In genomic region chr11:105920098-105920785, GRCm38 (mm10) we compare ENCODE assay signal across 25 mouse cellular contexts.
"Had no signal": no experiment of that assay in that cellular context is flagged by ENCODE, and none has a peak within 500 bp of the region (broad histone marks: within the 10 kb centered on the region; RNA-seq: fewer than 3 reads in every experiment).

No protein-coding gene starts in this region.

- H3K4me2 ChIP-seq: heart, embryonic 11.5 days; heart, embryonic 13.5 days; heart, embryonic 15.5 days; hindbrain, embryonic 13.5 days; hindbrain, embryonic 15.5 days; kidney, embryonic 15.5 days; limb, embryonic 13.5 days; limb, embryonic 15.5 days; liver, embryonic 11.5 days had no signal

- DNase-seq: gastrocnemius, postnatal 14 days; gastrocnemius, postnatal 36 days; heart, adult 18-20 months; heart, postnatal 14 days; heart, postnatal 36 days; kidney, adult 11 months; kidney, adult 2 months; kidney, postnatal 14 days; kidney, postnatal 36 days; layer of hippocampus, adult 9-11 months; layer of hippocampus, postnatal 36 days; left cerebral cortex, postnatal 4 days had no signal

- H3K9ac ChIP-seq: heart, embryonic 13.5 days; heart, embryonic 15.5 days; hindbrain, embryonic 13.5 days; hindbrain, embryonic 15.5 days; kidney, embryonic 15.5 days; limb, embryonic 13.5 days; limb, embryonic 15.5 days; liver, embryonic 14.5 days had no signal

- H3K4me1 ChIP-seq: heart, embryonic 15.5 days; hindbrain, embryonic 13.5 days; hindbrain, embryonic 15.5 days; kidney, embryonic 15.5 days; limb, embryonic 13.5 days; limb, embryonic 15.5 days had no signal

- ATAC-seq: hindbrain, postnatal 0 days; intestine, embryonic 16.5 days had no signal

- H3K4me3 ChIP-seq: heart, embryonic 13.5 days; heart, embryonic 15.5 days; hindbrain, embryonic 13.5 days; hindbrain, embryonic 15.5 days; kidney, embryonic 15.5 days; limb, embryonic 13.5 days; limb, embryonic 15.5 days had no signal

- H3K27me3 ChIP-seq: heart, embryonic 13.5 days; heart, embryonic 15.5 days; hindbrain, embryonic 13.5 days; hindbrain, embryonic 15.5 days; kidney, embryonic 15.5 days; limb, embryonic 13.5 days; limb, embryonic 15.5 days had no signal

- H3K9me3 ChIP-seq: heart, embryonic 13.5 days; heart, embryonic 15.5 days; hindbrain, embryonic 13.5 days; hindbrain, embryonic 15.5 days; kidney, embryonic 15.5 days; limb, embryonic 13.5 days; limb, embryonic 15.5 days had no signal

- H3K27ac ChIP-seq: heart, embryonic 13.5 days; heart, embryonic 15.5 days; hindbrain, embryonic 13.5 days; hindbrain, embryonic 15.5 days; hindbrain, postnatal 0 days; kidney, embryonic 15.5 days; kidney, postnatal 0 days; limb, embryonic 13.5 days; limb, embryonic 15.5 days; liver, embryonic 14.5 days had no signal
